In genomic region chr11:119959714-119960113, GRCm38 (mm10) we compare ENCODE assay signal across 17 mouse cellular contexts.
"Had no signal": no experiment of that assay in that cellular context is flagged by ENCODE, and none has a peak within 500 bp of the region (broad histone marks: within the 10 kb centered on the region; RNA-seq: fewer than 3 reads in every experiment).

No protein-coding gene starts in this region.

- H3K36me3 ChIP-seq: midbrain, embryonic 15.5 days; neural tube, embryonic 13.5 days; neural tube, embryonic 15.5 days had no signal

- H3K27ac ChIP-seq: macrophage; midbrain, embryonic 13.5 days; midbrain, embryonic 15.5 days; neural tube, embryonic 13.5 days; neural tube, embryonic 15.5 days; stomach, embryonic 15.5 days; stomach, postnatal 0 days had no signal

- DNase-seq: liver, postnatal 0 days; lung, adult 2 months; lung, postnatal 10 days; right cerebral cortex, postnatal 14 days; thymus, adult 2 months; thymus, postnatal 25 days; thymus, postnatal 4 days had no signal

- ATAC-seq: liver, postnatal 0 days; midbrain, embryonic 13.5 days; midbrain, embryonic 15.5 days had no signal

- H3K9me3 ChIP-seq: megakaryocyte, embryonic 14.5 days; midbrain, embryonic 13.5 days; midbrain, embryonic 15.5 days; neural tube, embryonic 13.5 days; neural tube, embryonic 15.5 days; stomach, embryonic 15.5 days had no signal

- H3K27me3 ChIP-seq: midbrain, embryonic 13.5 days; midbrain, embryonic 15.5 days; neural tube, embryonic 13.5 days; neural tube, embryonic 15.5 days; stomach, embryonic 15.5 days had no signal

- H3K4me3 ChIP-seq: megakaryocyte, embryonic 14.5 days; midbrain, embryonic 13.5 days; midbrain, embryonic 15.5 days; myocyte; neural tube, embryonic 13.5 days; neural tube, embryonic 15.5 days; stomach, embryonic 15.5 days had no signal

- H3K4me2 ChIP-seq: midbrain, embryonic 11.5 days; midbrain, embryonic 13.5 days; midbrain, embryonic 15.5 days; neural tube, embryonic 13.5 days; neural tube, embryonic 15.5 days; stomach, embryonic 15.5 days had no signal

- H3K9ac ChIP-seq: liver, postnatal 0 days; midbrain, embryonic 13.5 days; midbrain, embryonic 15.5 days; neural tube, embryonic 13.5 days; neural tube, embryonic 15.5 days; stomach, embryonic 15.5 days had no signal
